ENCODE assay signal across 16 mouse cellular contexts in genomic region chr8:30730366-30730765, GRCm38 (mm10).
DNase-seq lines count a peak whose midpoint lies in the region.
"Had no signal": no experiment of that assay in that cellular context is flagged by ENCODE, and none has a peak within 500 bp of the region (broad histone marks: within the 10 kb centered on the region; RNA-seq: fewer than 3 reads in every experiment).

No protein-coding gene starts in this region.

- peak; percentile 11 to 37 for DNase-seq in frontal cortex, postnatal 36 days (ENCODE audit: low spot score in 2 of 2)
- no peak for DNase-seq in frontal cortex, postnatal 14 days (ENCODE audit: low spot score in 2 of 2)
- peak; percentile 25 to 40 for DNase-seq in right cerebral cortex, adult 2 months (ENCODE audit: low spot score in 2 of 2)
- DNase-seq in right cerebral cortex, postnatal 4 days: no peak
- peak; percentile 77 for DNase-seq in layer of hippocampus, adult 9-11 months
- DNase-seq in adrenal gland, adult (ENCODE audit: inconsistent age in 2 of 2, low spot score in 1 of 2): no peak
- DNase-seq in lung, postnatal 10 days: no peak
- DNase-seq: adrenal gland, adult 8-10 months; B cell, adult 2 months; cerebellum, adult 9-10 months; gastrocnemius, postnatal 25 days; heart, adult 18-20 months; heart, postnatal 14 days; kidney, adult 2 months; liver, postnatal 0 days; thymus, postnatal 14 days had no signal

Comparison
In these comparisons a context has a peak if more than half of its experiments do, and no peak if none do; other contexts are left out.
1. DNase-seq: peak in frontal cortex, postnatal 36 days (2 of 2), right cerebral cortex, adult 2 months (2 of 2) and layer of hippocampus, adult 9-11 months (single experiment); none in frontal cortex, postnatal 14 days (0 of 2), right cerebral cortex, postnatal 4 days (single experiment), adrenal gland, adult (0 of 2) and lung, postnatal 10 days (single experiment).